Mouse (Mus musculus): ENCODE data around the gene Wdr77.

DNA sequence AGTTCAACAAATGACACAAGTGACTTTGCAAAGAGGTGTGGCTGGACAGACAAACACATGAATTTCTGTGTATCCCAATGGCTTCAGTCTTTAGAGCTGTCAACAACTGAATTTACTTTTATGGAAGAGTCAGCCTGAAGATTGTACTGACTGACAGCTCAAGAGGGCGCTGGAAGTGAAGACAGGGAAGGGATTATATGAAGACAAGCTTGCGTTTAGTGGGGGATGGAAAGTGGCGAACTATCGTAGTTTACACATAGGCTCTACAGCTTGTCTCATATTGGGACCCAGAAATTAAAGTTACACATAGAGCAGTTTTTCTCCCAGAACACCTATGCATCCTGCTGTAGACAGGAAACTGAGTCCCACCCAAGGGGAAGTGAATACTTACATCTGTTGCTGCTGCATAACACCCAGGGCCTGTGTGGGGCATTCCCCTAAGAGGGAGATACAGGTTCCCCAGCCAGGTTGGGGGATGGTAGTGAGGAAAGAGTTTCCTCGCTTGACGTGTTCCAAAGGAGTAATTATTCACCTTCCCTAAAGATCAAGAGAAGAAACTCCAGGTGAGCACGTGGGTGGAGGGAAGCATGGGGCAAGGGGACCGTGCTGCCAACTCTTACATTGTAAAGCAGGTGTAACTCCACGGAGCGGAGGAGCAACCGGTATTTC, 41.7 kb downstream of the Wdr77 start:
- TF ChIP-seq CTCF (IDR thresholded peaks at IDR 0.05; ENCODE audit: low read depth) (no peak), EP300 (optimal IDR thresholded peaks at IDR 0.05) (no peak)

Data from stomach, postnatal 0 days (tissue).